Comparison of ENCODE assay signal across 15 mouse cellular contexts in genomic region chr16:34706487-34706946, GRCm38 (mm10). TPM values are rescaled to one million over a fixed set of nuclear protein-coding genes. Genes with fewer than 3 reads are reported as not detected.
A peak's percentile ranks its signal among the peaks of the same experiment; 100 is the strongest.
DNase-seq lines count a peak whose midpoint lies in the region; TF ChIP-seq lines count a peak whose summit lies in the region.
"Had no signal": no experiment of that assay in that cellular context is flagged by ENCODE, and none has a peak within 500 bp of the region (broad histone marks: within the 10 kb centered on the region; RNA-seq: fewer than 3 reads in every experiment).

No protein-coding gene starts in this region.

- TF ChIP-seq POLR2A in embryonic fibroblast, embryonic 13.5 days (IDR thresholded peaks at IDR 0.05; ENCODE audit: low read depth, low read length): no peak
- no peak for TF ChIP-seq POLR2A in small intestine, adult 2 months (IDR thresholded peaks at IDR 0.05; ENCODE audit: low read depth, low read length)

- no peak overlapping the region for H3K4me3 ChIP-seq in layer of hippocampus, adult 2 months
- H3K4me3 ChIP-seq in embryonic fibroblast, embryonic 13.5 days (ENCODE audit: insufficient read depth, low read length): no peak overlapping the region
- no peak overlapping the region for H3K4me3 ChIP-seq in small intestine, adult 2 months (ENCODE audit: low read depth, low read length)
- H3K4me3 ChIP-seq: hindbrain, embryonic 15.5 days; megakaryocyte, embryonic 14.5 days had no signal

- H3K27me3 ChIP-seq in small intestine, adult 2 months (ENCODE audit: control insufficient read depth, insufficient read depth, low read length): no peaks in the 10 kb centered on the region
- H3K27me3 ChIP-seq: hindbrain, embryonic 15.5 days; megakaryocyte, embryonic 14.5 days had no signal

- peak overlapping the region; percentile 59 for H3K27ac ChIP-seq in layer of hippocampus, adult 2 months
- H3K27ac ChIP-seq in embryonic fibroblast, embryonic 13.5 days (ENCODE audit: insufficient read depth, low read length): peak overlapping the region; percentile 66; the same call in 1 of the 2 replicates
- peak overlapping the region; percentile 69 for H3K27ac ChIP-seq in small intestine, adult 2 months (ENCODE audit: insufficient read depth, low read depth, low read length)
- H3K27ac ChIP-seq: hindbrain, embryonic 15.5 days had no signal

- intact Hi-C loops in heart, postnatal 14 days (cut with DNase I): no loop called here

- H3K36me3 ChIP-seq in small intestine, adult 2 months (ENCODE audit: control insufficient read depth, insufficient read depth, low read length): peaks cover 18% of the 10 kb centered on the region

- 82% methylated on average over 7 of the region's 7 CpGs for WGBS in small intestine, adult 2 months

- TF ChIP-seq CTCF in layer of hippocampus, adult 2 months (conservative IDR thresholded peaks at IDR 0.05): no peak
- no peak for TF ChIP-seq CTCF in embryonic fibroblast, embryonic 13.5 days (IDR thresholded peaks at IDR 0.05; ENCODE audit: borderline replicate concordance, insufficient read depth, low read length)
- TF ChIP-seq CTCF in small intestine, adult 2 months (IDR thresholded peaks at IDR 0.05; ENCODE audit: extremely low read depth, insufficient read length, insufficient replicate concordance, low read depth, low read length): no peak

- no peak for DNase-seq in layer of hippocampus, adult 2 months (ENCODE audit: low spot score in 2 of 2)
- no peak for DNase-seq in layer of hippocampus, postnatal 10 days (ENCODE audit: low spot score in 2 of 2)
- peak; percentile 14 to 43 for DNase-seq in heart, postnatal 14 days
- DNase-seq in retina, embryonic 14.5 days (ENCODE audit: low spot score): no peak
- DNase-seq in thymus, postnatal 14 days: no peak
- no peak for DNase-seq in frontal cortex, postnatal 10 days (ENCODE audit: low spot score in 2 of 2)
- DNase-seq: cerebellum, postnatal 10 days; thymus, adult 2 months had no signal

- H3K4me1 ChIP-seq in embryonic fibroblast, embryonic 13.5 days (ENCODE audit: control insufficient read depth, insufficient read depth, low read length): no peaks in the 10 kb centered on the region
- H3K4me1 ChIP-seq in small intestine, adult 2 months (ENCODE audit: control insufficient read depth, insufficient read depth, insufficient read length, low read length): no peaks in the 10 kb centered on the region
- H3K4me1 ChIP-seq: hindbrain, embryonic 15.5 days had no signal

RNA-seq across cellular contexts. Expression of gene Ccdc14, which starts 16.1 kb away (rescaled TPM):
- 1 to 10 TPM; 2.8 to 3.2 TPM for total RNA-seq in layer of hippocampus, adult 2 months (2021)
- 1 to 10 TPM; 3.6 to 3.7 TPM for total RNA-seq in layer of hippocampus, postnatal 10 days (2021)
- 5.5 and 5.7 TPM in 2 replicates for polyA plus RNA-seq in embryonic fibroblast, embryonic 13.5 days (2011; ENCODE audit: insufficient read length, low read depth, missing spikeins)
- total RNA-seq in heart, postnatal 14 days (2021): 1 to 10 TPM; 2.4 to 3.0 TPM
- 0.39 and 0.71 TPM in 2 replicates for polyA plus RNA-seq in small intestine, adult 2 months (2012; rRNA removed)

RNA-seq across cellular contexts. Expression of gene Mylk, which starts 38.5 kb away (rescaled TPM):
- 10 to 100 TPM; 13.1 to 14.2 TPM for total RNA-seq in layer of hippocampus, adult 2 months (2021)
- 10 to 100 TPM in 1 of 2 experiments, 1 to 10 TPM in 1; 9.1 to 10.1 TPM for total RNA-seq in layer of hippocampus, postnatal 10 days (2021)
- 49.0 and 60.8 TPM in 2 replicates for polyA plus RNA-seq in embryonic fibroblast, embryonic 13.5 days (2011; ENCODE audit: insufficient read length, low read depth, missing spikeins)
- total RNA-seq in heart, postnatal 14 days (2021): 10 to 100 TPM; 37.2 to 37.9 TPM
- 265 and 284 TPM in 2 replicates for polyA plus RNA-seq in small intestine, adult 2 months (2012; rRNA removed)

RNA-seq across cellular contexts. Expression of gene Ropn1, which starts 56.8 kb away (rescaled TPM):
- total RNA-seq in layer of hippocampus, adult 2 months (2021): not detected
- total RNA-seq in layer of hippocampus, postnatal 10 days (2021): not detected
- not detected in 2 replicates for polyA plus RNA-seq in embryonic fibroblast, embryonic 13.5 days (2011; ENCODE audit: insufficient read length, low read depth, missing spikeins)
- total RNA-seq in heart, postnatal 14 days (2021): under 1 TPM in 1 of 2 experiments, not detected in 1; 0.33 TPM
- polyA plus RNA-seq in small intestine, adult 2 months (2012; rRNA removed): not detected in 2 replicates
- total RNA-seq: adrenal gland, adult 18-20 months; left cerebral cortex, adult 8-10 months; neutrophil, adult 5-6 weeks had no signal
- polyA plus RNA-seq: hindbrain, embryonic 15.5 days; thymus, adult 2 months had no signal

Comparison
In these comparisons a context has a peak if more than half of its experiments do, and no peak if none do; other contexts are left out.
1. DNase-seq: peak in heart, postnatal 14 days (2 of 2); none in layer of hippocampus, adult 2 months (0 of 2), layer of hippocampus, postnatal 10 days (0 of 2), retina, embryonic 14.5 days (single experiment), thymus, postnatal 14 days (single experiment) and frontal cortex, postnatal 10 days (0 of 2).
2. Peak in every context shown above with its lines, with median percentiles within 50 percentile points of each other: H3K27ac ChIP-seq.